Mouse (Mus musculus) forebrain, postnatal 0 days (tissue): ENCODE measurements around the gene Wdr38. TPM values are rescaled to one million over a fixed set of nuclear protein-coding genes. Genes with fewer than 3 reads are reported as not detected.

Source experiments
- ATAC-seq: fragments of 200-750 bp; cut with Nextera tagmentation; 2 replicates; pipeline ENCODE4 v1.8.0; 2017; ENCODE audit warnings: mild to moderate bottlenecking, moderate library complexity
- DNase-seq: peaks from one replicate; pipeline ENCODE4 v3.0.0-alpha.2; 2015
- H3K27ac ChIP-seq: fragments of 300-500 bp; sonication (generic); 2 replicates; pipeline ENCODE4 v1.5.1; 2014; ENCODE audit warnings: low read depth, mild to moderate bottlenecking, antibody characterized with exemption, low read length, moderate library complexity, mixed read lengths
- H3K27me3 ChIP-seq: fragments of 300-500 bp; sonication (generic); 2 replicates; pipeline ENCODE4 v1.6.1; 2014; ENCODE audit warnings: mild to moderate bottlenecking, low read length, mixed read lengths; ENCODE audit not compliant: insufficient read depth
- H3K36me3 ChIP-seq: fragments of 300-500 bp; sonication (generic); 2 replicates; pipeline ENCODE4 v1.6.1; 2014; ENCODE audit warnings: mild to moderate bottlenecking, moderate library complexity; ENCODE audit not compliant: insufficient read depth
- H3K4me1 ChIP-seq: fragments of 300-500 bp; sonication (generic); 2 replicates; pipeline ENCODE4 v1.6.1; 2014; ENCODE audit warnings: antibody characterized with exemption; ENCODE audit not compliant: insufficient read depth
- H3K4me2 ChIP-seq: fragments of 300-500 bp; sonication (generic); 2 replicates; pipeline ENCODE4 v1.6.1; 2014; ENCODE audit warnings: low read depth, mild to moderate bottlenecking, moderate library complexity
- H3K4me3 ChIP-seq: fragments of 300-500 bp; sonication (generic); 2 replicates; pipeline ENCODE4 v1.5.1; 2014; ENCODE audit warnings: low read depth, low read length, mixed read lengths
- H3K9ac ChIP-seq: fragments of 300-500 bp; sonication (generic); 2 replicates; pipeline ENCODE4 v1.6.1; 2014; ENCODE audit warnings: mild to moderate bottlenecking
- H3K9me3 ChIP-seq: fragments of 300-500 bp; sonication (generic); 2 replicates; pipeline ENCODE4 v1.6.1; 2016; ENCODE audit warnings: low read length
- CTCF ChIP-seq: sonication (generic); IDR thresholded peaks from 2 replicates; pipeline ENCODE4 v1.5.1; 2016; ENCODE audit warnings: antibody characterized with exemption, control low read depth, low read depth
- WGBS: fragments of 180-500 bp; shearing (Covaris S2); extraction: QIAGEN DNeasy Blood & Tissue Kit; methylation state at CpG from one replicate; pipeline ENCODE4 v1.1.7; 2014; 5-methylcytosine and 5-hydroxymethylcytosine counted together
- polyA plus RNA-seq: library from polyadenylated mRNA; unstranded; fragments of >200 nt; fragmentation: Nextera tagmentation; extraction: Ambion mirVana; gene quantifications from 2 replicates; pipeline ENCODE4 v1.2.1, GENCODE M21; 2015
- total RNA-seq: library from RNA; depleted of rRNA; stranded (reverse); fragments of >200 nt; gene quantifications from 2 replicates; pipeline ENCODE4 v1.2.3, GENCODE M21; 2014; rRNA removed

Wdr38 gene
- total and polyA plus RNA-seq, 2 experiments from 2014 or later: 0.43 to 0.64 TPM

GRCm38 (mm10) chr2:39031611-39032010, 34.3 kb downstream of the Wdr38 start:
- no peak for TF ChIP-seq CTCF
- 79% methylated on average over 1 of the region's 1 CpGs for WGBS
- peaks cover 71% of the 10 kb centered on the region for H3K36me3 ChIP-seq

GRCm38 (mm10) chr2:39040215-39040614, 42.9 kb downstream of the Wdr38 start:
- no peak for ATAC-seq
- Histone ChIP-seq H3K4me2 (no peak overlapping the region), H3K27me3 (no peaks in the 10 kb centered on the region), H3K36me3 (peaks cover 67% of the 10 kb centered on the region), H3K27ac (no peak overlapping the region), H3K4me1 (no peaks in the 10 kb centered on the region), H3K9ac (no peak overlapping the region), H3K4me3 (no peak overlapping the region), H3K9me3 (no peaks in the 10 kb centered on the region)
- TF ChIP-seq CTCF: no peak
- 95% methylated on average over 1 of the region's 1 CpGs for WGBS
- no peak for DNase-seq

More at GRCm38 (mm10) chr2:39031611-39032010, 34.3 kb downstream of the Wdr38 start:
- ATAC-seq (peak; percentile 62), DNase-seq (peak; percentile 17)
- H3K9me3 ChIP-seq: no peaks in the 10 kb centered on the region
- H3K27ac ChIP-seq: peak overlapping the region; percentile 45; the same call in 1 of the 2 replicates
- no peak overlapping the region for H3K9ac ChIP-seq
- H3K27me3 ChIP-seq: no peaks in the 10 kb centered on the region
- H3K4me1 ChIP-seq: no peaks in the 10 kb centered on the region
- H3K4me2 ChIP-seq: no peak overlapping the region
- H3K4me3 ChIP-seq: no peak overlapping the region

- no peak overlapping the region for H3K9ac ChIP-seq
- WGBS: 98% methylated on average over 1 of the region's 1 CpGs
- no peak overlapping the region for H3K4me3 ChIP-seq
- ATAC-seq (no peak), DNase-seq (no peak)
- no peak for TF ChIP-seq CTCF
- H3K9me3 ChIP-seq: no peaks in the 10 kb centered on the region
- H3K36me3 ChIP-seq: peaks cover 67% of the 10 kb centered on the region
- H3K27me3 ChIP-seq: no peaks in the 10 kb centered on the region
- H3K27ac ChIP-seq: no peak overlapping the region
- no peak overlapping the region for H3K4me2 ChIP-seq
- H3K4me1 ChIP-seq: no peaks in the 10 kb centered on the region
Observed at GRCm38 (mm10) chr2:39048515-39048914, 51.2 kb downstream of the Wdr38 start.

Other genes with a start within 250 kb of the Wdr38 start
- gene Nr6a1, start 69.8 kb upstream of the Wdr38 start, total RNA-seq: 2.1 and 4.6 TPM in 2 replicates
- gene Nr6a1, start 69.8 kb upstream of the Wdr38 start, polyA plus RNA-seq: 0.48 and 0.62 TPM in 2 replicates
- 6.6 and 11.6 TPM in 2 replicates for gene Olfml2a, start 65.5 kb upstream of the Wdr38 start, total RNA-seq
- 2.8 and 3.2 TPM in 2 replicates for gene Olfml2a, start 65.5 kb upstream of the Wdr38 start, polyA plus RNA-seq
- 80.0 and 92.4 TPM in 2 replicates for gene Arpc5l, start 7.9 kb downstream of the Wdr38 start, total RNA-seq
- 167 and 170 TPM in 2 replicates for gene Arpc5l, start 7.9 kb downstream of the Wdr38 start, polyA plus RNA-seq
- 128 and 358 TPM in 2 replicates for gene Rpl35, start 8.1 kb downstream of the Wdr38 start, total RNA-seq
- 660 and 891 TPM in 2 replicates for gene Rpl35, start 8.1 kb downstream of the Wdr38 start, polyA plus RNA-seq
- gene Golga1, start 68.1 kb downstream of the Wdr38 start, total RNA-seq: 28.3 and 36.2 TPM in 2 replicates
- 19.6 and 23.9 TPM in 2 replicates for gene Golga1, start 68.1 kb downstream of the Wdr38 start, polyA plus RNA-seq
- 61.3 and 68.6 TPM in 2 replicates for gene Scai, start 193.3 kb downstream of the Wdr38 start, total RNA-seq
- gene Scai, start 193.3 kb downstream of the Wdr38 start, polyA plus RNA-seq: 8.6 and 11.6 TPM in 2 replicates
- gene Ppp6c, start 229.0 kb downstream of the Wdr38 start, total RNA-seq: 47.6 and 57.2 TPM in 2 replicates
- gene Ppp6c, start 229.0 kb downstream of the Wdr38 start, polyA plus RNA-seq: 51.1 and 54.5 TPM in 2 replicates